Mouse (Mus musculus) cerebellum, adult 2 months (tissue): ENCODE measurements around the gene D030056L22Rik.

Source experiments
- CTCF ChIP-seq: fragments of 200-500 bp; IDR thresholded peaks from 2 replicates; pipeline ENCODE4 v1.5.1; 2011; ENCODE audit warnings: low read depth, mild to moderate bottlenecking, control low read depth, low read length, moderate library complexity, borderline replicate concordance; ENCODE audit not compliant: insufficient read depth
- POLR2A ChIP-seq: fragments of 200-500 bp; IDR thresholded peaks from 2 replicates; pipeline ENCODE4 v1.6.1; 2011; ENCODE audit warnings: low read length, control low read depth, borderline replicate concordance; ENCODE audit not compliant: insufficient read depth

DNA sequence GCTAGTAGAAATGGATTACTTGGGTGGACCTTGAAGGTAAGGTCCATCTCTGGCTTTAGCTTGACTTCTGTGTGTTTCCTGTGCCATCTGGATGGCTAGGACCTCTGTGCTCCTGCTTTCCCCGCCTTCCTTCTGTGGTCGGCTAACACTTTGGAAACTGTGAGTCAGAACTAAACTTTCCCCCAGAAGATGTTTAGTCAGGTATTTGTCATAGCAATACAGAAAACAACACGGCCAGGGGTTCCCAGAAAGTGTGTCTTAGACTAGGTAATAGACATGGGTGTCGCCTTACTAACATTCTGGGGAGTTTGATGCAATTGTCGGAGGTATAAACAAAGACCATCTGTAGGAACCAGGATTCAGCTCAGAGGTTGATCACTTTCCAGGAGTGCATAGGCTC, 53.4 kb downstream of the D030056L22Rik start:
- TF ChIP-seq CTCF, result no peak
- TF ChIP-seq POLR2A, result no peak
